Mouse (Mus musculus): ENCODE data around the gene Zfp800.

The Zfp800 gene

DNA sequence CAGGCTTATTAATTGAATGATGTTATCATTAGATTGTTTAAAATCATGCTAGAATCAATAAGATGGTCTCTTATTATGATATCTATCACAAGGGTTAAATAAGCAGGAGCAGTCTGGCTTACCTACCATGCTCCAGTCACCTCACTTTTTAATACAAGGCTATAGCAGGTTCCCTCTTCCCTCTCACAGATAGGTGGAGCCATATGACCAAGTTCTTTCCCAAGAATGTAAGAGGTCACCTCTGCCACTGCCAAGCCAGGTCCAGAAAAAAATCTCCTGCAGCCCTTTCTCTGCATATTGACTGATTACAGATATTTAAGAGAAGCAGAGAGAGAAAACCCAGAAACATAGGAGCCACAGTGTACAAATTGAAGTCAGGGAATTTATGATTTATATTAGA lies 88.1 kb downstream of the Zfp800 start:
- peak; percentile 16 for DNase-seq (ENCODE audit: low spot score)

DNA sequence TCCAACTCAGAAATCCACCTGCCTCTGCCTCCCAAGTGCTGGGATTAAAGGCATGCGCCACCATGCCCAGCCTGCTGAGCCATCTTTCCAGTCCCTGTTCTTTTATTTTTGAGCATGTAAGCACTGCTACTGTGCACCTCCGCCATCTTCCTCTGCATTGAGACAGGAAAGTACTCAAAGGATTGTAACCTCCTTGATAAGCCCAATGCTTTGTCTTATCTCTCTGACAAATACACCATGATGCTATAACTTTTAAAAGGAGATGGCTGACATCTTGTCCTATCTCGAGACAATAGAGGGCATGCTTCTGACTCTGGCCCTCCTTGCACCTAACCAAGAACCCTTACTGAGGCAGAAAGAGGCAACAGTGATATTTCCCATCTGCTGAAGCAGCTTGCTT lies 88.9 kb downstream of the Zfp800 start:
- no peak for DNase-seq (ENCODE audit: low spot score)

DNA sequence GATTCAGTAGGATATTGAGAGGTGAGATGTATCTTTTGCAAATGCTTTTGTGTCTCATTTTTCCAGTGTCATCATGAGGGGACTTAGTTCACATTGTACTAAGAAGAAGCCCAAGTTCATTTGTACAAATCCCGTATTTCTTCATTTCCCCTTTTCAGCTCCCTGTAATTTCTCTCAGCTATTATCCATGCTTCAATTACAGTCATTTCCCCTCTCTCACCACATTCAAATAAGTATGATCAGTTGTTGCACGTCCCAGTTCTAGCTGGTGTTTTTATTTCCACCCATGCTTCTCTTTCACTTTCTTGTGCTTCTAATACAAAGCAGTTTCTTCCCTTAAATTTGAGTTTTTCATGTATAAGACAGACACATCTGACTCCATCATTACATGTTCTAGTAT lies 91.1 kb downstream of the Zfp800 start:
- DNase-seq (ENCODE audit: low spot score) = no peak

DNA sequence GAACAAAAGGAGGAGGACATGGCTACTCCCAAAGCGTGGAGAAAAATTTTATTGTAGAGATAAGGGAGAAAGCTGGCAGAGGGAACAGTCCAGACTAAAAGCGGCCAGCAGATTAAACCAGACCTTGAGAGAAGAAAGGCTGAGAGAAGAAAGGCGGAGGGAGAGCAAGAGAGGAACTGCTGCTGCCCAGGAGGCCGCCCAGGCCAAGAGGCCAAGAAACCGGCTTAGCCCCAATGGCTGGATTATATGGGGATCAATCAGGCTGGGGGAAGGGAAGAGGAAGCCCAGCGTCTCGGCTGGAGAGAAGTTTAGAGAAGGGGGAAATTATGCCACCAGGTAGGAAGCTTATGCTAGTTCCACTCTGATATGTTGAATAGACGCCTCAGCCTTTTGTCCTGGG lies 101.5 kb downstream of the Zfp800 start:
- DNase-seq (ENCODE audit: low spot score) = peak; percentile 8

DNA sequence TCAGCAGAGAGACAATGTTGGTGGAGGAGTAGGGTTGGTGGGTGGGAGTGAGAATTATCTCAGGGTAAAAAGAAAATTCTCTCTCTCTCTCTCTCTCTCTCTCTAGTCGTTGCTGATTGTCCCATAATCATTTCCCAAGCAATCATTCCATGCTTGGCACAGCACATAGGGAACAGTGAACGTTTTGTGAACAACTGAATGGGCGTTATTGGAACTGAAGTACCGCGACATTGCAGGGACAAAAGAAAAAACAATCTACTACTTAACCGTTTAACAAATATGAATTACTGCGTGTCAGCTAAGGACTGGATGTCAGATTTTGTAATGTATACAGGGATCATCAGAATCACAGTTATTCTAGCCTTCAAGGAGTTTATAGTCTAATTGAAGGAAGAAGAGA lies 102.2 kb downstream of the Zfp800 start:
- no peak for DNase-seq (ENCODE audit: low spot score)

DNA sequence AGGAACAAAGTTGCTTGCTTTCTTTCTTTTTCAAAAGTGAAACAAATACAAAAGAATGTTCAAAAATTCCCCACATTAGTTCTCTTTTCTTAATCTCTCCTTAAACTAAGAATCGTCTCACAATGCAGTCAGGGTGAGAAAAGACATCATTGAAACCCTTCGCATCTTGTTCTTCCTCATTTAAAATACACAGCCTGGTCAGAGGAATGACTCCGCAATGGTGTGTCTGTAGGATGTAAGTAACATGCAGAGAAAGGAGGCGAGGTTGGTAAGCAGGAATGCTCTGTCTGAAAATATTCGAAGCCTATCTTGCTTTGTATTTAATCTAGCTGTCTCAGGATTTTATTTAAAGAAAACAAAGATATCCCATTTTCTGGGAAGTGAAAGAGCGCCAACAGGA lies 105.0 kb downstream of the Zfp800 start:
- DNase-seq (ENCODE audit: low spot score) = no peak

DNA sequence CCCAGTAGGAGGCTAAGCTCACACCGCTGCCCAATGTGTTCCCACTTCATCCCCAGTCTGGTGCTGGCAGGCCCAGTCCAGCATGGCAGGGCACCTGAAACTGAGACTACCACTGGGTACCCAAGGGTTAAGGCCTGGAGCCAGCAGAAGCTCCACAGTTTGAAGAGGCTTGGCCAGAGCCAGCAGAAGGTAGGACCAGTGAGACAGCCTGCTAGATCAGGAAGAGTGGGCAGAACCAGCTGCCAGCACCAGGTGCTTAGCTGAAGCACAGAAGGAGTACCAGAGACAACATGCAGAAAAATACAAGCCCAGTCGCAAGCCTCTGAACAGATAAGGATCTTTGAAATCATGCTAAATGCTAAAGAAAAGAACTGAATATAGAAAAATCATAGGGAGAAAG lies 117.9 kb downstream of the Zfp800 start:
- DNase-seq (ENCODE audit: low spot score) = no peak

DNA sequence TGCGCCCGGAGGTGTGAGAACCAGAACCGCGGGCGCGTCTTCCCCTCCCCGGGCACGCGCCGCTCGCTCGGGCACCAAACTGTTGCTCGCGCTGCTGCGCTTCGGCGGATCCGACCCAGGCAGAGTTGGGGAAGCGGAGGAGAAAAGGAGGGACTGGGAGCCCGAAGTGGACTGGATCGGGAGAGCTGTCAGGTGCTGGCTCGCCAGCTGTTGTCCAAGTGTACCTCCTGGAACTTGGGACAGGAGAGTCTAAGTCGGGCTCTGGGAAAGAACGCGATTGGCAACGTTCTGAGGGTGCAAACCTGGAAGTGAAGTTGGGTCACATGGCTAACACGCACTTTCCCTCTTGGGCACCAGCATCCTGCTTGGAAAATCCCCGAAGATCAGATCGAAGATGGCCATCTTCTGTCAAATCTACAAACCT lies 135.6 kb downstream of the Zfp800 start:
- peak; percentile 59 for DNase-seq (ENCODE audit: low spot score)

DNA sequence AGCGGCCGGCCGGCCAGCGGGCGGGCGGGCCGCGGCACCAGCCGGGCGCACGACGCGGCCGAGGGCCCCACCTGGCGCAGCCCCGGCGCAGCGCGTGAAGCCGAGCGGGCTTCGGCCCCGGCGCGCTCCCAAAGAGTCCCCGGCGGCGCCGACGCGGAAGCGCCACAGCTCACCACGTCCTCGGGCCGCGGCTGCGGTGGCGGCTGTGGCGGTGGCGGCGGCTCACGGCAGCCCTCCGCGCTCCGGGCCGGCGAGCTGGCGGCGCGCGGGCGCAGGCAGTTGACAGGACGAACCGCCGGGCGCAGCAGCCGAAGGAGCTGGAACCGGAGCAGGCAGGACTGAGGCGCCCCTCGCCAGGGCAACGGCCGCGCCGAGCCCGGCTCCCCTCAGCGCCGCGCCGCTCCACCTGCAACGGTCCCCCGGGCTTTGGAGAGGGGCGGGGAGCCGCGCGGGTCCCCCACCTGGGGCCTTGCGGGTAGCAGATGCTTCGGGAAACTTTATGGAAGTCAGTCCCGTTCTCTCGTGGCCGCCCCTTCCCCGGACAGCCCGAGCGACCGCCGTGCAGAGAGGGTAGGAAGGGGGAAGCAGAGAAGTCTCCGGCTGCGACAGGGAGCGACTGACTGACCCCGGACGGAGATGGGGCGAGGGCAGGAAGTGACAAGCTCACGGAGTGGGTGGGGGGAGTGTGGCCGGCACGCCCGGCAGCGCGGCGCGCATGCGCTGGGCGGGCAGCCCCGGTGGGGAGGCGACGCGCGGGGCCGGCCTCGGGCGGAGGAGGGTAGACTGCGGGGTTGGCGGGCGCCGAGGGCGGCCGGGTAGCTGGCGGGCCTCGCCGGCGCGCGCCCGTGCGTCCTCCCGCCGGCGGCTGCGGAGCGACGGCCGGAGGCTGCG lies 136.3 kb downstream of the Zfp800 start:
- DNase-seq (ENCODE audit: low spot score) = peak; percentile 89

DNA sequence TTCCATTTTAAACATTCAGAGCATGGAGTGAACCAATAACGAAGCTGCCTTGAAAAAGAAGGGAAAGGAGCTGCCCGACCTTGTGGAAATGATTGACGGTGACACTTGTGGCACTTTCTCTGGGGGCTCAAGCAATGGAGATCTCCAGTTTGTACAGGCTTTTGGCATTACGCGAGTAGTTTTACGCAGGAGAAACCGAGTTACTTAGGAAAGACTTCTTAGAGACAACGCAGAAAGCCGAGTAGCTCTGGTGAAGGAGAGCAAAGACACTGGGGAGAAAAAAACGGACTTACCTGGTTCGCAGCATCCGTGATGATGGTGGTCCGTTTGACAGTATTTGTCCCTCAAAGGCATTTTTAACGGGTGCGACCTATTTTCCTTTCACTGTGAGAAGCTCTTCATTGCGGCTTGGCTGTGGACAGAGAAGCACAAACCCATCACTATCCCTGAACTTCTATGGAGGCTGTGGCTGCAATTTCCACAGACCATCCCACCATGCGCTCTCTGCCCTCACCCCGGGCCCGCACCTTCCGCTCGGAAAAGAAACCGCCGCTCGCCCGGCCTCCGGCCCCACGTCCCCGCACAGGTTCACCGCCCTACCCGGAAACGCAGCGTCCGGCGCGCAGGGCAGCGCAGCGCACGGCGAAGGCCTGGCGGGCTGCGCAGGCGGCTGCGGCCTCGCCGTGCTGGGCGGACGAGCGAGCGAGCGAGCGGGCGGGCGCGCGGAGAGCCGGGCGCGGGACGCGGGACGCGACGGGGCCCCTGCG lies 137.2 kb downstream of the Zfp800 start:
- DNase-seq (ENCODE audit: low spot score) = peak; percentile 49

DNA sequence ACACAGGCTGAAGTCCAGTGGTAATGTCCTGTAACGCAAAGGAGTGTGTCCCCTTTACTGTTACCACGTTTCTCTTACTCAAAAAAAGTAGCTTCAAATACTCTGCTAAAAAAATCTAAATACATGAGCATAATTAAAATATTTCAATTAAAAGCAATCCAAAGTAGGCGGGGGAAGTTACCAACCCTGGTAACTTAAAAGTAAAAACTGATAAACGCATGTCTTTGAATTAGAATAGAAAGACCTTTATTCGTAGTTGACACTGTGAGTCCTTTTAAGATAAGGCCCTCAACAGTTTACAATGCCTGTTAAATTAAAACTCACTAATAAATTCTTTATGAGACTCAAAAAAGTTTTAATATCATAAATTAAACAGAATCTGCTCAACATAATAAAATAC lies 138.1 kb downstream of the Zfp800 start:
- DNase-seq (ENCODE audit: low spot score) = no peak

DNA sequence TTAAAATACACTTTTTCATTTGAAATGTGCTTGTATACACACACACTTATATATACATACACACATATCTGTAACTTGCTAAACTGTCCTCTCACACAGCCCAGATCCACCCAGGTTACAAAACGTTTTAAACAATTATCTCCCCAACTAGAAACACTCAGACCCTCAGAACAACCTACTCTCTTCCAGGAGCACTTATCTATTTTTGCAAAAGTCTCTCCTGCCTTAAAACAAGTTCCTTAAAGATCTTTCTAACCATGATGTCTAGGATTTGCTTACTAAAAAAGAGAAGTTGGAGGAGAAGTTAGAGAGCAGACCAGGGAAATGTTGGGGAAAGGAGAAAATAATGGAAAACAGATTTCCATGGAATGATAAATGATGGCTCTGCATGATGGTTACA lies 139.4 kb downstream of the Zfp800 start:
- DNase-seq (ENCODE audit: low spot score) = no peak

DNA sequence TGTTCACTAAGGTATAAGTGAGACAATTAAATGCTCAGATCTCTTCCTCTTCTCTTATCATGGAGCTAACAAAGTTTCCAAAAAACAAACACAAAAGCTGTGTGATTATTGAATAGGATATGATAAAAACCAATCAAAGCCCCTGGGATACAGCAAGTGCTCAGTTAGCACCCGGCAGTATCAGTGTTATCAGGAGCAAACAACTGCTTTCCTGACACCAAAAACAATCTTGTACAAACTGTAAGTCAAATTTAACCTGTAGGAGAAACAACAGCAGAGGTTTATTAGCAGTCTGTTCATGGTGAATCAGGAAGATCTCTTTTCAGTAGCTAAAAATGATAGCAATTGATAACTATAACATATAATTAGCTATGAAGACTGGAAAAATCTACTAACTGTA lies 140.0 kb downstream of the Zfp800 start:
- DNase-seq (ENCODE audit: low spot score) = no peak

DNA sequence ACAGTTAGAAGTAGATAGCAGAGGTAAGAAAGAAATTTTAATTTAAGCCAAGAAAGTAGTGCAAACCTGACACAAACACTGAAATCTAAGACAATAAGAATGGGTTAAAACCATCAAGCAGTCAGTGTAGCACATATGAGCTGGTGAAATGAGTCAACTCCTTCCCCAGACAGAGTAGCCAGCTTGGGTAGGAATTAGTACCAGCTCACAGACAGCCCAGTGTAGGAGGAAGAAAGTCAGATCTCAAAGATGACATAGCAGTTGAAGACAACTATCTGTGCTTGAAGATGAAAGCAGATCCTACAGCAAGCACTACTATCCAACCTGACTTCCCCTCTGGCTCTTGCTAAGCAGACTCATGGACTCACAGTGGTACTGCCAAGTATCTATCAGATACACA lies 145.0 kb downstream of the Zfp800 start:
- DNase-seq (ENCODE audit: low spot score) = no peak

DNA sequence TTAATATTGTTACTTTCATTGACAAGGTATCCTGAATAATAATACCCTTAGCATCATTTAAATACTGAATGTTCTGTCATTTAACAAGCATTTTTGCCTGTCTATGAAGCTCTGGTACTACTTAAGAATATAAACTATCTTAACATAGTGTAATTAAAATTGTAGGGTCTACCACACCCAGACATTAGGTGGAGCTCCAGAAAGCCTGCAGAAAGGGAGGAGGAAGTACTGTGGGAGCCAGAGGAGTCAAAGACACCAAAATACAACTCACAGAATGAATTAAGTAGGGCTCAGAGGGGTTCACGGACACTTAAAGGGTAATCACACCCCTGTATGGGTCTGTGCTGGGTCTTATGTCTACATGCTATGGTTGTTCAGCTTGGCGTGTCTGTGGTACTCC lies 149.6 kb downstream of the Zfp800 start:
- no peak for DNase-seq (ENCODE audit: low spot score)

DNA sequence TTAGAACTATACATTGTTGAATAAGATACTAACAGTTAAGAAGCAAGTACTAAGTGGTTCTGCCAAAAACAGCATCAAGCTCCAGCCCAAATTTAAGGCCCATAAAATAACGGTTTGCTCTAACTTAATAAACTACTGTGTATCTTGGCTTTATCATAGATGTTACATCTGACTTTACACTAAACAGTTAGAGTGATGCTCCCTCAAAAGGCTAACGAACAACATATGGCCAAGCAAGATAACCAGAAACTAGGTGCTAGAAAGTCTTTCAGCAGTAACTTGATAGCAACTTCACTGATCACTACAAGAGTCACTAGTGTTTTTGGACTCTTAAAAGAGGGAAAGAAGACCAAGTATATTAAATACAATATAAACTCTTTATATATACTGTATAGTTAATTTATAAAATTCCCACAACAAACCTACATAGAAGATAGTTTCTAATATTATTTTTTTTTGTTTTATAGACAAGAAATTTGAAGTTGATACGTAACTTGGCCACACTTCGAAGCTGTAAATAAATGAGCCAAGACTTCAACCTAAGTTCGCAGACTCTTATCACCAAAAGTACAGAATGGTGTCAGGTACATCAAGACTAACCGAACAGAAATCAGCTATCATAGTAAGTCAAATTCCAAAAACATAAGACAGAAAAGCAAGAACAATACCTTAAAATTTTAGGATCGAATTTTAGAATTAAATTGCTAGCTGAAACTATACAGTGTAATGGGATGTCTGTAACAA lies 165.0 kb downstream of the Zfp800 start:
- no peak for DNase-seq (ENCODE audit: low spot score)

DNA sequence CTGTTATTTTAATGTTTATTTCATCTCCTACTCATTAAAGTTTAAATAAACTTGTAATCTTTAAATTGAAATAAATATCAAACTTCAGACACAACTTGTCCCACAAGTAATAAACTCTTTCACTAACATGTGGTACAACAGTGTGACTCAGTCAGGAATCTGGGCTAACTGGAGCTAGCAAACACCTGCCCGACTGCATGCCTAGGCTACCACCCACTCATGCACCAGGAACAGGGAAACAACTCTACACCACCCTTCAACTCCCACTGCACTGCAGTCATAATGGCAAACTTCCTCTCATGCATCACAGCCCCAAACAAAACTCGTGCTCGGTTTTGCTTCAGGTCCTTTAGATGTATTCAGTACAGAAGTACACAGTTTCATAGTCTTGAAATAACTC lies 169.7 kb downstream of the Zfp800 start:
- no peak for DNase-seq (ENCODE audit: low spot score)

DNA sequence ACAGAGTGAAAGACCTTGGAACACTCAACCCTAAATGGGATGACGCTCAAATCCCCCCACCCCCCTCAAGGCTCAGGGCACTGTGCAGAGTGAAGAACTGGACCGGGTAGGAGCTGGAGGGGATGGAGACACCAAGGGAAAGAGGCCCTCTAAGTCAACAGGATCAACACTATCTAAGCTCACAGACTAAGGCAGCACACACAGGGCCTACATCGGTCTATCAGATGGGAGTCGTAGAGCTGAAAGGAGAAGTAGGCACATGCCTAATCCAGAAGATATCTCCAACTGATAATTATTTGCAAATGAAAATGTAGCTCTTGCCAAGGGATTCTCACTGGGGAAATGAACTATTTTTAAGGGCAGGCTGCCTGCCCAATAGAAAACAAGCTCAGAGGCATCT lies 176.8 kb downstream of the Zfp800 start:
- DNase-seq (ENCODE audit: low spot score) = no peak

DNA sequence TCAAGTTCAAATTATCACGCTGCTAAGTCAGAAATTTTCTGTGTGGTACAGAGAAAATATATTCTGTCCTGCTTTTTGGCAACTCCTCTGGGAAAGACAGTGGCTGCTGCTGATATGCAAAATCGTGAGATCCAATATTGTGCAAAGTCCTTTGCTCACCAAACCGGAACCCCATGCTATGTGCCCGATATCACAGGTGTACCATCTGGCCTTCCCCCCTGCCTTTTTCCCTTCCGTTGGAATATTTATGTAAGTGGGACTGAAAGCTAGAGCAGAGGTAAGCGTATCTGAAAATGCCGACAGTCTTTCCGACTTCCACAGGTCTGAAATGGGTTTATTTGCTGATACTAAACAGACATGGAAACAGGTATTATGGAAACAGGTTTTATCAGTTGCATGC lies 179.4 kb downstream of the Zfp800 start:
- no peak for DNase-seq (ENCODE audit: low spot score)

DNA sequence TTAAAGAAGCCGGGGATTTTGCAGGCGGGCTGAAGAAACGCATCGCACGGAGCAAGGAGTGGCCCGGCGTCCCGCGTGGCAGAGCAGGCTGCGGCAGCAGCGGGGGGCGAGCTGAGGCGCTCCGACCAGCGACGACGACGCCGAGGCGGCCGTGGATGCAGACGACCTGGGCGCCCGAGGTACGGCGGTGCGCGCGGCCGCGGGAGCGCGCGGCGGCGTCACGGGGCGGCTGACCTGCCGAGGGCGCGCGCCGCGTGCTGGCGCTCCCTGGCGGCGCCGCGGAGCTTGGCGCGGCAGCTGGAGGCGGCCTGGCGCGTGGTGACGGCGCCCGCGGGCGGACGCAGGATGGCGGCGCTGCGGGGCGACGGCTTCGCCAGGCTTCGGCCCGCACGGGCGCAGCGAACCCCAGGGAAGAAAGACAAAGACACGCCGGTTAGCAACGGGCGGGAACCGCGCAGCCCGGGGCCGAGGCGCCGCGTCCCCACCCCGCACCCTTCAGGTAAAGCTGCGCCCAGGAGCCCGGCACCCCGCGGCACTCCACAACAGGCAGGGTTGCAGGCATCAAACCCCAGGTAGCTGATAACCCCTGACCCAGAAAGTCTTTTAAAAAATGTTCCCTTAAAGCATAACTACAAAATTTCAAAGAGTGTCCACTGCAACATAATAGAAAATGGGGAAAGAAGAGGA lies 182.4 kb downstream of the Zfp800 start:
- peak; percentile 81 for DNase-seq (ENCODE audit: low spot score)

DNA sequence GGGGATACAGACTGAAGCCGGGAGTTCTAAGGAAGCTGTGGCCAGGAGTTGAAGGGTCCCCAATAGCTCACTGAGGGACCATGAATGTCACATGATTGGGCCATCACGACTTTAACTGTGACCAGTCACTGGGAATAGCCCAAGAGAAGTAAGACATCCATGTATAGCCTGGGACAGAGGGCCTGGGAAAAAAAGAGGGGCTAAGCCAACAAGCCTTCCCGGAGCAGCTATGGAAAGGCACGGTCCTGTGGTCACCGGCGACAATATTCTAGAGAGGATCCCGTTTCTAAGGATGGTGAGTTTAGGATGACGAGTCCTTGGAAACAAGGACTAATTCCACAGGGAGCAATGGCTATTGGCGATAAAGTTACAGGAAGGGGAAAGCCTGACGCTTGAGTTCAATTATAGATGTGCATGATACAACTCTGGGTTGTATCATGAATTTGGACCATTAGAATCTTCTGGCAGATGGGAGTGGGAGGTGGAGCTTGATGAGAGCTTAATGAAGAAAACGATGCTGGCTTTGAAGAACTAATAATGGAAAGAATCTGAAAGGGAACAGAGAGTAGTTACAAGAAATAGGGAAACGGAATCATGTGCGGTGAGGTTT lies 183.0 kb downstream of the Zfp800 start:
- peak; percentile 42 for DNase-seq (ENCODE audit: low spot score)

DNA sequence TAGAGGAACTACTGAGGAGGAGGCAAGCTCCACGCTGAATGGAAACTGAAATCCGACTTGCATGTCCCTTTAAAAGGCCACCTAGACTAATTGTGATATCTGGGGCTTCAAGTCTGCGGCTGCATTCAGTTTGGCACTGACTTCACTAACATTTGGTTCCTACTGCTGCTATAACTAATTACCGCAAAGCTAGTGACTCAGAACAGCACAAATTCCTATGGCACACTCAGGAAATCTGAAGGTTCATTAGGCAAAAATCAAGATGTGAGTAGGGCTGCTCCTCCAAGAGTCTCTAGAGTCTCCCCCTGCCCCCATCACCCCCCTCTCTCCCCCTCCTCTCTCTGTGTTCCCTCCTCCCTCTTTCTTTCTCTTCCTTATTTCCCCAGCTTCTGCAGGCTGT lies 194.4 kb downstream of the Zfp800 start:
- no peak for DNase-seq (ENCODE audit: low spot score)

All from embryo, embryonic 10.5 days (tissue).